Mouse (Mus musculus): Measurements from ENCODE around the gene Dlx3.

DNA sequence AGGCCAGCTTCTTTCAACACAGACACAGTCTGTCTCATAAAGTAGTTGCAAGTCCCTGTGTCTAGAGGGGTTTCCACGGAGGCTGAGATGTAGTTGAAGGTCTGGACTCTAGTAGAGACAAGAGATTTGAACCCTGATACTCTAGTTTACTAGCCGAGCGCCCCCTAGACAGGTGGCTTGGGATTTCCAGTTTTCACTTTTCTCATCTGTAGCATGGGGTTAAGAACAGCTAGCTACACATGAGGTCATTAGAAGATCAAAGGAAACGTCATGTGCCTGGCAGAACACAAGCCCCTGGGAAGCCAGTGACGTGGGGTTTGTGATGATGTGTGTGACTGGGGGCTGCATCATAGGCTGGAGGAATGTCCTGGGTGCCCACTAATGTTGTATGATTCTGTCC, 37.4 kb downstream of the Dlx3 start:
- TF ChIP-seq CTCF (IDR thresholded peaks at IDR 0.05; ENCODE audit: extremely low read depth, insufficient read length, insufficient replicate concordance, low read depth, low read length) (no peak), POLR2A (IDR thresholded peaks at IDR 0.05; ENCODE audit: low read depth, low read length) (no peak)
